Mouse (Mus musculus) kidney, adult 2 months (tissue): ENCODE results near the gene 1700057G04Rik. TPM values are rescaled to one million over a fixed set of nuclear protein-coding genes. Genes with fewer than 3 reads are reported as not detected.

Source experiments
- DNase-seq: peaks from one replicate; pipeline ENCODE4 v3.0.0; 2021
- H3K27ac ChIP-seq: fragments of 200-500 bp; 2 replicates; pipeline ENCODE4 v1.5.1; 2012; ENCODE audit warnings: low read depth, low read length, control low read depth, inconsistent platforms; ENCODE audit not compliant: insufficient read depth
- H3K27me3 ChIP-seq: fragments of 200-500 bp; replicated peaks from 2 replicates; pipeline ENCODE4 v1.6.1; 2012; ENCODE audit warnings: mild to moderate bottlenecking, moderate library complexity, low read length, inconsistent platforms; ENCODE audit not compliant: control insufficient read depth, insufficient read depth
- H3K36me3 ChIP-seq: fragments of 200-500 bp; 2 replicates; pipeline ENCODE4 v1.6.1; 2012; ENCODE audit warnings: mild to moderate bottlenecking, moderate library complexity, low read length, inconsistent platforms; ENCODE audit not compliant: control insufficient read depth, insufficient read depth
- H3K4me1 ChIP-seq: fragments of 200-500 bp; 2 replicates; pipeline ENCODE4 v1.6.1; 2011; ENCODE audit warnings: low read length; ENCODE audit not compliant: control insufficient read depth, insufficient read depth
- H3K4me3 ChIP-seq: fragments of 200-500 bp; 2 replicates; pipeline ENCODE4 v1.5.1; 2011; ENCODE audit warnings: mild to moderate bottlenecking, low read depth, low read length, control low read depth; ENCODE audit not compliant: insufficient read depth
- CTCF ChIP-seq: fragments of 200-500 bp; conservative IDR thresholded peaks from 2 replicates; pipeline ENCODE4 v1.5.1; 2011; ENCODE audit warnings: low read depth, mild to moderate bottlenecking, control low read depth, low read length, moderate library complexity, mixed read lengths; ENCODE audit not compliant: insufficient read depth, insufficient read length
- POLR2A ChIP-seq: fragments of 200-500 bp; IDR thresholded peaks from one replicate; pipeline ENCODE4 v1.6.1; 2011; ENCODE audit warnings: low read depth, low read length, control low read depth
- WGBS: fragments of 180-500 bp; shearing (Covaris S2); methylation state at CpG from one replicate; pipeline ENCODE4 v1.1.7; 2018; 5-methylcytosine and 5-hydroxymethylcytosine counted together
- polyA plus RNA-seq: library from polyadenylated mRNA; depleted of rRNA; stranded (reverse); fragments of >200 nt; gene quantifications from 2 replicates; pipeline ENCODE4 v1.2.3, GENCODE M21; 2012

1700057G04Rik gene
- polyA plus RNA-seq, 1 experiment, result not detected

GRCm38 (mm10) chr9:92282563-92283171 lies 26.5 kb upstream of the 1700057G04Rik start:
- WGBS, result 58% methylated on average over 7 of the region's 7 CpGs
- Histone ChIP-seq H3K4me3 (no peak overlapping the region), H3K27me3 (no peaks in the 10 kb centered on the region), H3K36me3 (peaks cover 14% of the 10 kb centered on the region), H3K27ac (0 out of 2 replicates have a peak overlapping the region, but pooled peaks have one; percentile 22), H3K4me1 (peaks cover 11% of the 10 kb centered on the region)
- TF ChIP-seq CTCF, result no peak
- no peak for TF ChIP-seq POLR2A
- DNase-seq, result no peak

GRCm38 (mm10) chr9:92289675-92290074 lies 19.5 kb upstream of the 1700057G04Rik start:
- Histone ChIP-seq H3K27me3 (no peaks in the 10 kb centered on the region), H3K36me3 (peaks cover 22% of the 10 kb centered on the region), H3K4me1 (peaks cover 7% of the 10 kb centered on the region; the same call in 1 of the 2 replicates), H3K27ac (no peak overlapping the region), H3K4me3 (no peak overlapping the region)
- WGBS, result 52% methylated on average over 3 of the region's 3 CpGs
- TF ChIP-seq CTCF (no peak), POLR2A (no peak)
- no peak for DNase-seq

- no peak for TF ChIP-seq CTCF
- H3K27me3 ChIP-seq, result no peaks in the 10 kb centered on the region
- H3K4me3 ChIP-seq, result no peak overlapping the region
- peak; percentile 67 for DNase-seq
- 34% methylated on average over 2 of the region's 2 CpGs for WGBS
- peaks cover 25% of the 10 kb centered on the region for H3K36me3 ChIP-seq
- H3K27ac ChIP-seq, result peak overlapping the region; percentile 63; the same call in 1 of the 2 replicates
- H3K4me1 ChIP-seq, result peaks cover 7% of the 10 kb centered on the region; the same call in 1 of the 2 replicates
Observed at GRCm38 (mm10) chr9:92292169-92292568, 17.0 kb upstream of the 1700057G04Rik start.

GRCm38 (mm10) chr9:92292922-92293321 lies 16.3 kb upstream of the 1700057G04Rik start:
- H3K27ac ChIP-seq, result peak overlapping the region; percentile 38; the same call in 1 of the 2 replicates
- H3K27me3 ChIP-seq, result no peaks in the 10 kb centered on the region
- TF ChIP-seq CTCF (no peak), POLR2A (no peak)
- DNase-seq, result no peak
- peaks cover 21% of the 10 kb centered on the region for H3K36me3 ChIP-seq
- WGBS, result 27% methylated on average over 3 of the region's 3 CpGs
- no peak overlapping the region for H3K4me3 ChIP-seq
- H3K4me1 ChIP-seq, result peaks cover 4% of the 10 kb centered on the region; the same call in 1 of the 2 replicates

GRCm38 (mm10) chr9:92293560-92294548 lies 15.3 kb upstream of the 1700057G04Rik start:
- H3K4me3 ChIP-seq, result no peak overlapping the region
- DNase-seq, result no peak
- peaks cover 22% of the 10 kb centered on the region for H3K36me3 ChIP-seq
- WGBS, result 81% methylated on average over 2 of the region's 2 CpGs
- H3K4me1 ChIP-seq, result peaks cover 11% of the 10 kb centered on the region; the same call in 1 of the 2 replicates
- no peaks in the 10 kb centered on the region for H3K27me3 ChIP-seq
- H3K27ac ChIP-seq, result no peak overlapping the region
- no peak for TF ChIP-seq CTCF
- no peak for TF ChIP-seq POLR2A

- Histone ChIP-seq H3K4me3 (no peak overlapping the region), H3K36me3 (peaks cover 20% of the 10 kb centered on the region), H3K27me3 (no peaks in the 10 kb centered on the region), H3K4me1 (peaks cover 10% of the 10 kb centered on the region; the same call in 1 of the 2 replicates), H3K27ac (peak overlapping the region; percentile 88)
- no peak for DNase-seq
- TF ChIP-seq POLR2A, result no peak
- TF ChIP-seq CTCF, result no peak
- 49% methylated on average over 1 of the region's 1 CpGs for WGBS
Observed at GRCm38 (mm10) chr9:92298288-92298687, 10.9 kb upstream of the 1700057G04Rik start.

- TF ChIP-seq CTCF, result no peak
- TF ChIP-seq POLR2A, result no peak
- 42% methylated on average over 3 of the region's 3 CpGs for WGBS
- H3K36me3 ChIP-seq, result peaks cover 18% of the 10 kb centered on the region
- H3K27me3 ChIP-seq, result no peaks in the 10 kb centered on the region
- H3K27ac ChIP-seq, result no peak overlapping the region
- DNase-seq, result no peak
- peaks cover 12% of the 10 kb centered on the region; the same call in 1 of the 2 replicates for H3K4me1 ChIP-seq
- no peak overlapping the region for H3K4me3 ChIP-seq
Observed at GRCm38 (mm10) chr9:92301213-92301612, 8.0 kb upstream of the 1700057G04Rik start.
